Mouse (Mus musculus) neural tube, embryonic 11.5 days (tissue): Measurements from ENCODE around the gene Mob4. TPM values are rescaled to one million over a fixed set of nuclear protein-coding genes. Genes with fewer than 3 reads are reported as not detected.

Experiments
- ATAC-seq: fragments of 200-750 bp; cut with Nextera tagmentation; 2 replicates; pipeline ENCODE4 v1.8.0; 2017; ENCODE audit warnings: moderate number of reproducible peaks, mild to moderate bottlenecking, moderate TSS enrichment, moderate library complexity; ENCODE audit not compliant: insufficient read depth, low FRiP score, low TSS enrichment
- DNase-seq: peaks from one replicate; pipeline ENCODE4 v3.0.0-alpha.2; 2015; ENCODE audit warnings: low spot score
- H3K27ac ChIP-seq: fragments of 300-500 bp; sonication (generic); 2 replicates; pipeline ENCODE4 v1.5.1; 2014; ENCODE audit warnings: low read depth, mild to moderate bottlenecking, low read length
- H3K27me3 ChIP-seq: fragments of 300-500 bp; sonication (generic); 2 replicates; pipeline ENCODE4 v1.6.1; 2014; ENCODE audit warnings: mild to moderate bottlenecking, low read length, mixed read lengths; ENCODE audit not compliant: control insufficient read depth, insufficient read depth
- H3K36me3 ChIP-seq: fragments of 300-500 bp; sonication (generic); 2 replicates; pipeline ENCODE4 v1.6.1; 2014; ENCODE audit warnings: mild to moderate bottlenecking, low read length, moderate library complexity, mixed read lengths; ENCODE audit not compliant: control insufficient read depth, insufficient read depth
- H3K4me1 ChIP-seq: fragments of 300-500 bp; sonication (generic); 2 replicates; pipeline ENCODE4 v1.6.1; 2014; ENCODE audit warnings: low read length, mixed read lengths; ENCODE audit not compliant: control insufficient read depth, insufficient read depth
- H3K4me2 ChIP-seq: fragments of 300-500 bp; sonication (generic); 2 replicates; pipeline ENCODE4 v1.6.1; 2014; ENCODE audit warnings: low read depth, mild to moderate bottlenecking, moderate library complexity
- H3K4me3 ChIP-seq: fragments of 300-500 bp; sonication (generic); 2 replicates; pipeline ENCODE4 v1.5.1; 2014; ENCODE audit warnings: low read depth, low read length
- H3K9ac ChIP-seq: fragments of 300-500 bp; sonication (generic); 2 replicates; pipeline ENCODE4 v1.6.1; 2014; ENCODE audit warnings: mild to moderate bottlenecking, low read length
- H3K9me3 ChIP-seq: fragments of 300-500 bp; sonication (generic); 2 replicates; pipeline ENCODE4 v1.6.1; 2016; ENCODE audit warnings: low read length; ENCODE audit not compliant: control insufficient read depth
- WGBS: fragments of 180-500 bp; shearing (Covaris S2); extraction: QIAGEN DNeasy Blood & Tissue Kit; methylation state at CpG from one replicate; pipeline ENCODE4 v1.1.7; 2014; 5-methylcytosine and 5-hydroxymethylcytosine counted together
- polyA plus RNA-seq: library from polyadenylated mRNA; unstranded; fragments of >200 nt; fragmentation: Nextera tagmentation; extraction: Ambion mirVana; gene quantifications from 2 replicates; pipeline ENCODE4 v1.2.1, GENCODE M21; 2014

Mob4 gene
- polyA plus RNA-seq, 1 experiment from 2014 or later: 141 TPM

DNA sequence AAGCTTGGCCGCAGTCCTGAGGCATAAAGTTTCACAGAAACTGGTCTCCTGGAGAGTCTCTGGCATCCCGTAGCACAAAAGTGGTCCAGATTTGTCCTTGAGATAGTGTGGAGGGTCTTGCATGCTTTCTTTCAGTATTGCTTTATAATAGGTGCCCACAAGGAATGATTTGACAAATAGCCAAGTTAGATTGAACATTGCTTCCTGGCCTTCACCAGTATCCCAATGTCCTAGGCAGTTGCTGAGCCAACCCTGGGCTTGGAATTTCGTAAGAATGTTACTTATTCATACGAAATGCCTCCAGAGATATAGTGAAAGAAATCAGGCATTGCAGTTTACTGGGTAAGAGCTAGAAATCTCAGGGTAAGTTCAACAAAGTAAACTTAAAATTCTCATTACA is 37.6 kb downstream of the Mob4 start:
- H3K27ac ChIP-seq: no peak overlapping the region
- H3K4me3 ChIP-seq: no peak overlapping the region
- WGBS: 95% methylated on average over 4 of the region's 4 CpGs
- H3K9me3 ChIP-seq: no peaks in the 10 kb centered on the region
- H3K9ac ChIP-seq: no peak overlapping the region
- no peaks in the 10 kb centered on the region for H3K4me1 ChIP-seq
- DNase-seq: no peak
- H3K27me3 ChIP-seq: no peaks in the 10 kb centered on the region
- no peaks in the 10 kb centered on the region; the same call in 1 of the 2 replicates for H3K36me3 ChIP-seq
- ATAC-seq: no peak
- H3K4me2 ChIP-seq: no peak overlapping the region

DNA sequence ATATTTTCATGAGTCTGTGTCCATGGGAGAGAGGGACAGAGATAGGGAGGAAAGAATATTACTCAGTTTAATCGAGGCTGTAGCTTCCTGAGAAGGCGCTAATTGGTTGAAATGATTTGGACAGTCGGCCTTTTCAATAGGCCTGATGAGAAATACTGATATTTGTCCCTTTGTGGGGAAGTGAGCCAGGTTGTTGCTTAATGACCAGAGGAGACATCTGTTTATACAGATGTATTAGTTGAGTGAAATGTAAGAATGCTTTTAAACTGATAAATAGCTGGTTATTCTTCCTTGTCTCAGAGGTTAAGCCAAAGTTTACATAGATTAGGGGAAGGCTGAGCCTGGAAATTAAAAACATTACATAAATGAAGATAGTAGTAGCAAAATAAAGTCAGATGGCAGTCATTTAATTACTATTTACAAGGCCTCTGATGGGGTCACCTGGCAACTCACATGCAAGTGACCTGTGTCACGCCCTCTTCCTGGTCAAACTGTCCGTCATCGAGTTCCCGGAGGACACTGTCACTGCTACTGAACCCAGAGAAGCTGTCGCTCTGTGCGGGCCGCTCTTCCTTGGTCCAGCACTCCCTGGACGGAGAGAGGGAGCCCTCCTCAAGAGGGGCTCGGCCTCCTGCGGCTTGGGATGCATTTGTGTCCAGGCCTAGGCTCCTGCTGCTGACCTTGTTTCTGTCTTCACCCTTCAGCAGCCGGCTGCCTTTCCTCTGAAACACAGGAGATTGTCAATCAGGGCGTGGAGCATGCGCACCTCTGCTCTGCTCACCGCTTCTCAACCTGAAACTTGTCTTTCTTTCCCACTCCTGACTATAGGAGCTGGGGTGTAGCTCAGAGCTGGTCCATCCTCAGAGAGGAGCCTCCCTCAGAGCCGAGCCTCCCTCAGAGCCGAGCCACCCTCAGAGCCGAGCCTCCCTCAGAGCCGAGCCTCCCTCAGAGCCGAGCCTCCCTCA is 40.6 kb downstream of the Mob4 start:
- Histone ChIP-seq H3K9me3 (no peaks in the 10 kb centered on the region), H3K4me3 (no peak overlapping the region), H3K27ac (no peak overlapping the region), H3K36me3 (no peaks in the 10 kb centered on the region; the same call in 1 of the 2 replicates), H3K9ac (no peak overlapping the region), H3K4me1 (no peaks in the 10 kb centered on the region), H3K4me2 (no peak overlapping the region), H3K27me3 (no peaks in the 10 kb centered on the region)
- ATAC-seq (no peak), DNase-seq (no peak)
- WGBS: 68% methylated on average over 22 of the region's 22 CpGs

DNA sequence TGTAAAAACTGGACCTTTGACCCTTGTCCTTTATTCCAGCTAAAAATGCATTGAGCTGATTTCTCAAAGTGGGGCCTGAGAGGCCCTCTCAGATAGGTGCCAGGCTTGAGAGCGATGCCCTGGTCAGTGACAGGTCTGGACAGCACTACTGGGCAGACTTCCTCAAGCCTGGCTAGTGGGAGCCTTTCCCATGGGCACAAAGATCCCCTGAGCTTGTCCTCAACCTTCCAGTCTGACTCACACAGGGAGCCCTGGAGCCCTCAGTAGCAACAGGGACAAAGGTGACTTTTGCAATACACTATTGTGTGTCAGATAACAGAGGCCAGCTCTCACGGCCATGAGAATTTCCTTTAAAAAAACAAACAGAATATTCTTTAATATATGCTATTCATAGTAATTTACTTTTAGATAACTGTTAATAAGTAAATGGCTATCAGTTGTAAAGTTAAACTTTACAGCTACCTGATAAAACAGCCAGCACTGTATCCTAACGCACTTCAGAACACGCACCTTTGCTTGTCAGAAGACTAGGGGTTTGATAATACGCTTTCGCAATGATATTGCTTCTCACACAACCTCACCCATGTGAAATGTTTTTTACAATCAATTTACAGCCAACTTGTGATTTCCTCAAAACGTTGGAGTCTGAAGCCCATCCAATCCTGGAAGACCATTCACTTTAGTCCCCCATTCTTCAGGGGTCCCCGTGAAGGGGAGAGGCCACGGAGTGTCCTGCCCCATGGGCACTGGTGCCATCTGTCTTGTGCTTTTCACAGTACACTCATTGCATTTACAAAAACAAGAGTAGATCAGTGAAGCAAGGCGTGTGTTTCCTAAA is 42.9 kb downstream of the Mob4 start:
- H3K27me3 ChIP-seq: no peaks in the 10 kb centered on the region
- no peaks in the 10 kb centered on the region for H3K36me3 ChIP-seq
- no peak for DNase-seq
- no peaks in the 10 kb centered on the region for H3K4me1 ChIP-seq
- no peak overlapping the region for H3K27ac ChIP-seq
- 85% methylated on average over 10 of the region's 10 CpGs for WGBS
- no peak overlapping the region for H3K4me2 ChIP-seq
- H3K4me3 ChIP-seq: no peak overlapping the region
- no peak for ATAC-seq
- no peak overlapping the region for H3K9ac ChIP-seq
- H3K9me3 ChIP-seq: no peaks in the 10 kb centered on the region

DNA sequence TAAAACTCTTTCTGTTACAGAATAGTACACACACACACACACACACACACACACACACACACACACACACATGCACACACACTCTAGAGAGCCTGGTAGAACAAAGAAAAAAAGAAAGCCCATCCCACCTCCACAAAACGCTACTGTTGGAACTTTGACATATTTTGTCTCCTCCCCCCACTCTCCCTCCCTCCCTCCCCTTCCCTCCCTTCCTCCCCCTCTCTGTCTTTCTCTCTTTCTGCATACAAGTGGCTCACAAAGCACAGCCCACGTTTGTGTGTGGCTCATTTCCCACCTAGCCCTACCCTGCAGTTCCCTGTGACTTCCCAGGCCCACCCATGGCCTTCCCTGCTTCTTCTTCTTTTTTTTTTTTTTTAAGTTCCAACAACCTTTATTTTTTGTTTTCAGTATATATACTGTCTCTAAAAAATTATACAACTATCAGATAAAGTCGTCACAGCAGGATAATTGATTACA is 43.6 kb downstream of the Mob4 start:
- Histone ChIP-seq H3K27me3 (no peaks in the 10 kb centered on the region), H3K4me3 (no peak overlapping the region), H3K4me2 (no peak overlapping the region), H3K9me3 (no peaks in the 10 kb centered on the region), H3K27ac (no peak overlapping the region), H3K4me1 (no peaks in the 10 kb centered on the region), H3K9ac (no peak overlapping the region), H3K36me3 (no peaks in the 10 kb centered on the region)
- DNase-seq: no peak
- WGBS: 46% methylated on average over 3 of the region's 3 CpGs
- ATAC-seq: no peak

DNA sequence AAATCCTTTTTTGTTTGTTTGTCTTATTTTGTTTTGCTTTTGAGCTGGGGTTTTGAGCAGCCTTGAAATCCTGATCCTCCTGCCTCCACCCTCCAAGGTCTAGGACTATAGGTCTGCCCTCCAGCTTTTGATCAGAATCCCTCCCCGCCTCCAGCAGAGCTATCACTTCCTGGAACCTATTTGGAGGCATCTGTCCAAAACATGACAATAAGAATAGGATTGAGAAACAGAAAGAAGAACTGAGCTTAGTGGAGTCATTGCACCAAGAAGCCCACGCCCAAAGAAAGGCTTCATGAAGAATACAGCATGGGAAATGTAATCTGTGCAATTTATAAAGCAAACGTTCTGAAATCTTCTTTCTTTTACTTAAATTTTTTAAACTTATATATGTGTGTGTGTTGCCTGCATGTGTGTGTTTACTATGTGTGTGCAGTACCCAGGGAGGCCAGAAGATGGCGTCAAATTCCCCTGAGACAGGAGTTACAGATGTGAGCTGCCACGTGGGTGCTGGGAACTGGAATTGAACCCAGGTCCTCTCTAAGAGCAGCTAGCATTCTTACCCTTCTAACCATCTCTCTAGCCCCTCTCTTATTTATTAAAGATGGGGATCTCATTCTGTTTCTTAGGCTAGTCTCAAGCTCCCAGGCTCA is 49.0 kb downstream of the Mob4 start:
- Histone ChIP-seq H3K27me3 (no peaks in the 10 kb centered on the region), H3K36me3 (no peaks in the 10 kb centered on the region), H3K4me3 (no peak overlapping the region), H3K4me2 (no peak overlapping the region), H3K27ac (no peak overlapping the region), H3K4me1 (no peaks in the 10 kb centered on the region), H3K9ac (no peak overlapping the region), H3K9me3 (peaks cover 2% of the 10 kb centered on the region; the same call in 1 of the 2 replicates)
- no peak for ATAC-seq
- no peak for DNase-seq
- WGBS: 85% methylated on average over 5 of the region's 5 CpGs

DNA sequence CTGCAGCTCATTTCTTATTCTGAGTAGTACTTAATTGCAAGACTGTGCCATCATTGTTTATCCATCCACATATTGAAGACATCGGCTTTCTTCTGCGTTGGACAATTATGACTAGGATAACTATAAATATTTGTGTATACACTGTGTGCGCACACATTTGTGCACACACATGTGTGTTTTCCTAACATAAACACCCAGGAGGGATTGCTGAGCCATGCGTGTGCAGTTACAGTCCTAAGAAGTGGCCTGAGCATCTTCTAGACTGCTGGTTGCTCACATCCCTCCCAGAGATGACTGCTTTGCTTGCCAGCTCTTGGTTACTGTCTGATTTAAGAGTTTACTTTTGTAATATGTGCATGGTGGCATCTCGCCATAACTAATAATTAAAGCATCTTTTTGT is 51.4 kb downstream of the Mob4 start:
- Histone ChIP-seq H3K36me3 (no peaks in the 10 kb centered on the region), H3K4me2 (no peak overlapping the region), H3K4me3 (no peak overlapping the region), H3K9me3 (peaks cover 2% of the 10 kb centered on the region; the same call in 1 of the 2 replicates), H3K27me3 (no peaks in the 10 kb centered on the region), H3K4me1 (no peaks in the 10 kb centered on the region), H3K27ac (no peak overlapping the region), H3K9ac (no peak overlapping the region)
- no peak for ATAC-seq
- DNase-seq: no peak
- 89% methylated on average over 5 of the region's 5 CpGs for WGBS

DNA sequence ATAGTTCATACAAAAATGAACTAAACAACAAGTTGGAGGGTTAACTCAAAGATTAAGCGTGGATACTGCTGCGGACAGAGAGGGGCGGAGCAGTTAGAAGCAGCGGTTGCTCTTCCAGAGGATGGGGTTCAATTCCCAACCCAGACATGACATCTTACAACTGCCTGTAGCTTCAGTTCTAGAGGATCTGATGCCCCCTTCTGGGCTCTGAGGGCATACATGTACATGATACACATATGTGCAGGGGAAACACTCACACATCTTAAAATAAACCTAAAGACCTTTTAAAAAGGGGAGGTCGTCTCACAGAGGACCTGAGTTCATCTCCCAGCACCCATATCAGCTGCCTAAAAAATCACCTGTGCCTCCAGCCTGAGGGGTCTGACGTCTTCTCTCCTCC is 54.7 kb downstream of the Mob4 start:
- H3K36me3 ChIP-seq: no peaks in the 10 kb centered on the region
- ATAC-seq (no peak), DNase-seq (no peak)
- 92% methylated on average over 6 of the region's 6 CpGs for WGBS
- H3K4me3 ChIP-seq: no peak overlapping the region
- no peaks in the 10 kb centered on the region for H3K27me3 ChIP-seq
- H3K4me1 ChIP-seq: no peaks in the 10 kb centered on the region
- H3K9ac ChIP-seq: no peak overlapping the region
- no peak overlapping the region for H3K27ac ChIP-seq
- H3K4me2 ChIP-seq: no peak overlapping the region
- no peaks in the 10 kb centered on the region for H3K9me3 ChIP-seq

DNA sequence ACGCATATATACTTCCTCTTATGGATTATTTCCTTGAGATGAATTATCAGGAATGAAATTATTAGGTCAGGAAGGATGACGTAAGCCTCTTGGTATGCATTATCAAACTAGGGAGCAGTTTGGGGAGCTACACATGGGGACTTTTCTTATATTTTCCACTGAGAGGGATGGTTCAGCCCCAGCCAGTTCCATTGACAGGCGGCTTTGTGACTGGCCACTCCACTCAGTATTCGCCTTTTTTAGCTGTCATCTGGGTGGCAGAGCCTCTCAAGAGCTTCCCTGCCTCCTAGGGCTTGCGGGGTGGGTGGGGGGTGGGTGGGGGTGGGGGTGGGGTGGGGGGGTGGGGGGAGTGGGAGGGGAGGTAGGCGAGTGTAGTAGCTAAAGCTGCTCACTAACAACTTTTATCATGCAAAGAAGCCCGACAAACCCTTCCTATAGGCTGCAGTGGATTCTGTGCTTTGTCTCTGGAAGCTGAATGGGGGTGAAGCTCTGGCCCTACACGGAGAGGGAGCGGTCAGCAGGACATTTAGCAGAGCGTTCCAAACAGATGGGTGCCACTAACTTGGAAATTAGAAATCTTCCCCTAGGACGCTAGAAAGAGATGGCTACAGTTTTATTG is 55.7 kb downstream of the Mob4 start:
- Histone ChIP-seq H3K27me3 (no peaks in the 10 kb centered on the region), H3K9me3 (no peaks in the 10 kb centered on the region), H3K4me3 (no peak overlapping the region), H3K36me3 (no peaks in the 10 kb centered on the region), H3K4me1 (no peaks in the 10 kb centered on the region), H3K9ac (no peak overlapping the region), H3K27ac (no peak overlapping the region), H3K4me2 (no peak overlapping the region)
- DNase-seq (no peak), ATAC-seq (no peak; the same call in 1 of the 2 replicates)
- WGBS: 35% methylated on average over 11 of the region's 11 CpGs
